In the genomic region with DNA sequence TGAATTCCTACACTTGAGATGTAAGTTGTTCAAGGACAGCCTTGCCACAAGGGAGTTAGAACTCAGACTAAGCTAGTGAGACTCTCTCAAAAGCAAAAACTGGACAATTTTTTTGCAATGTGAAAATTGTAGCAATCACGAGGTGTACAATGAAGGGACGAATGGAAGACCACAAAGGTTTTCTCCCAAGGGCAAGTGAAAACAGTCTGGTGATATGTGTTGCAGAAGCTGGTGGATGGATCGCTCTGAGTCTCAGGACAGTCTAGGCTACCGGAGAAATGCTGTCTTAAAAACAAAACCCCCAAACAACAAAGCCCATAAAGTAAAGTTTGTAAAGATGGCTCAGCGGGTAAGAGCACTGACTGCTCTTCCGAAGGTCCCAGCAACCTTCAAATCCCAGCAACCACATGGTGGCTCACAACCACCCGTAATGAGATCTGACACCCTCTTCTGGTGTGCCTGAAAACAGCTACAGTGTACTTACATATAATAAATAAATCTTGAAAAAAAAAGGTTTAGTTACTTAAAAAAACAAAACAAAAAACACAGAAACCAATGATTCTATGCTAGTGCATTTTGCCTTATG, we compare ENCODE assay signal across 10 mouse cellular contexts. TPM values are rescaled to one million over a fixed set of nuclear protein-coding genes. Genes with fewer than 3 reads are reported as not detected.
DNase-seq lines count a peak whose midpoint lies in the region; ATAC-seq and TF ChIP-seq lines count a peak whose summit lies in the region.
"Had no signal": no experiment of that assay in that cellular context is flagged by ENCODE, and none has a peak within 500 bp of the region (broad histone marks: within the 10 kb centered on the region; RNA-seq: fewer than 3 reads in every experiment).

No protein-coding gene starts in this region.

- H3K4me3 ChIP-seq in heart, embryonic 15.5 days, result peak overlapping the region; percentile 96
- H3K4me3 ChIP-seq in embryonic facial prominence, embryonic 10.5 days, result peak overlapping the region; percentile 96
- peak overlapping the region; percentile 96 for H3K4me3 ChIP-seq in intestine, embryonic 14.5 days (ENCODE audit: low read depth, low read length)
- no peak overlapping the region for H3K4me3 ChIP-seq in midbrain, postnatal 0 days (ENCODE audit: low read depth, low read length)

- H3K27me3 ChIP-seq in heart, embryonic 15.5 days, result no peaks in the 10 kb centered on the region
- H3K27me3 ChIP-seq in embryonic facial prominence, embryonic 10.5 days (replicated peaks; ENCODE audit: low read depth, poor library complexity, severe bottlenecking), result no peaks in the 10 kb centered on the region
- H3K27me3 ChIP-seq in intestine, embryonic 14.5 days (replicated peaks; ENCODE audit: control insufficient read depth, insufficient read depth, low read length), result no peaks in the 10 kb centered on the region
- no peaks in the 10 kb centered on the region for H3K27me3 ChIP-seq in midbrain, postnatal 0 days (ENCODE audit: insufficient read depth, low read length)
- H3K27me3 ChIP-seq: Patski had no signal

- 50% methylated on average over 7 of the region's 7 CpGs for WGBS in heart, embryonic 15.5 days
- WGBS in embryonic facial prominence, embryonic 10.5 days, result 54% methylated on average over 7 of the region's 7 CpGs
- 60% methylated on average over 7 of the region's 7 CpGs for WGBS in intestine, embryonic 14.5 days
- WGBS in midbrain, postnatal 0 days, result 59% methylated on average over 7 of the region's 7 CpGs

- H3K27ac ChIP-seq in heart, embryonic 15.5 days, result no peak overlapping the region
- H3K27ac ChIP-seq in embryonic facial prominence, embryonic 10.5 days (replicated peaks), result no peak overlapping the region
- no peak overlapping the region for H3K27ac ChIP-seq in intestine, embryonic 14.5 days (ENCODE audit: low read depth)
- no peak overlapping the region for H3K27ac ChIP-seq in midbrain, postnatal 0 days (ENCODE audit: low read depth, low read length)

- TF ChIP-seq CTCF in midbrain, postnatal 0 days (IDR thresholded peaks at IDR 0.05), result no peak

- no peaks in the 10 kb centered on the region for H3K9me3 ChIP-seq in heart, embryonic 15.5 days (replicated peaks)
- no peaks in the 10 kb centered on the region for H3K9me3 ChIP-seq in embryonic facial prominence, embryonic 10.5 days
- H3K9me3 ChIP-seq in intestine, embryonic 14.5 days (ENCODE audit: control insufficient read depth, low read length), result peaks cover 3% of the 10 kb centered on the region; the same call in 1 of the 2 replicates
- no peaks in the 10 kb centered on the region for H3K9me3 ChIP-seq in midbrain, postnatal 0 days (ENCODE audit: low read length)

- peaks cover 50% of the 10 kb centered on the region for H3K36me3 ChIP-seq in heart, embryonic 15.5 days
- peaks cover 68% of the 10 kb centered on the region for H3K36me3 ChIP-seq in embryonic facial prominence, embryonic 10.5 days (replicated peaks)
- peaks cover 59% of the 10 kb centered on the region for H3K36me3 ChIP-seq in intestine, embryonic 14.5 days (ENCODE audit: control insufficient read depth, insufficient read depth, low read length)
- peaks cover 25% of the 10 kb centered on the region for H3K36me3 ChIP-seq in midbrain, postnatal 0 days (ENCODE audit: insufficient read depth, low read length)

- H3K4me2 ChIP-seq in heart, embryonic 15.5 days, result peak overlapping the region; percentile 82
- peak overlapping the region; percentile 88 for H3K4me2 ChIP-seq in intestine, embryonic 14.5 days (ENCODE audit: low read length)
- peak overlapping the region; percentile 79 for H3K4me2 ChIP-seq in midbrain, postnatal 0 days (ENCODE audit: low read depth, low read length, poor library complexity, severe bottlenecking)

- peaks cover 27% of the 10 kb centered on the region for H3K4me1 ChIP-seq in heart, embryonic 15.5 days (replicated peaks)
- peaks cover 38% of the 10 kb centered on the region for H3K4me1 ChIP-seq in embryonic facial prominence, embryonic 10.5 days
- peaks cover 15% of the 10 kb centered on the region for H3K4me1 ChIP-seq in intestine, embryonic 14.5 days (replicated peaks; ENCODE audit: control insufficient read depth, insufficient read depth, low read length)
- peaks cover 4% of the 10 kb centered on the region for H3K4me1 ChIP-seq in midbrain, postnatal 0 days (ENCODE audit: insufficient read depth, low read length)

- ATAC-seq in heart, embryonic 15.5 days (replicated peaks; ENCODE audit: insufficient number of reproducible peaks, insufficient read depth, low FRiP score, low read depth), result no peak
- no peak for ATAC-seq in intestine, embryonic 14.5 days (replicated peaks; ENCODE audit: low FRiP score, low TSS enrichment, low read depth)
- ATAC-seq in midbrain, postnatal 0 days (ENCODE audit: low FRiP score), result no peak
- ATAC-seq: Patski had no signal

- H3K9ac ChIP-seq in heart, embryonic 15.5 days, result 0 out of 2 replicates have a peak overlapping the region, but pooled peaks have one; percentile 9
- peak overlapping the region; percentile 94; the same call in 1 of the 2 replicates for H3K9ac ChIP-seq in intestine, embryonic 14.5 days (ENCODE audit: low read length)
- no peak overlapping the region for H3K9ac ChIP-seq in midbrain, postnatal 0 days (replicated peaks; ENCODE audit: low read length, poor library complexity, severe bottlenecking)

- no peak for DNase-seq in heart, adult 8-10 months (ENCODE audit: low spot score)
- no peak for DNase-seq in embryonic facial prominence, embryonic 10.5 days (ENCODE audit: low spot score)
- DNase-seq in intestine, embryonic 14.5 days (ENCODE audit: low spot score), result no peak
- DNase-seq in midbrain, postnatal 0 days (ENCODE audit: low spot score), result no peak
- DNase-seq in testis, postnatal 14 days (ENCODE audit: low spot score), result no peak
- DNase-seq in T-cell, adult 2 months (ENCODE audit: low spot score), result no peak
- DNase-seq in embryo, embryonic 10.5 days (ENCODE audit: low spot score), result no peak
- DNase-seq: thymus, postnatal 36 days had no signal

RNA-seq across cellular contexts. Expression of gene Hspe1, which starts 2.1 kb away (rescaled TPM):
- 254 and 359 TPM in 2 replicates for polyA plus RNA-seq in heart, embryonic 15.5 days (2015; fragmentation: Nextera tagmentation; extraction: Ambion mirVana)
- 100 to 1,000 TPM; 149 to 184 (median 172) TPM for total RNA-seq in heart, adult 8-10 months (2022)
- polyA plus RNA-seq in embryonic facial prominence, embryonic 10.5 days (2016; fragmentation: Nextera tagmentation; extraction: Ambion mirVana), result 672 and 707 TPM in 2 replicates
- 605 and 740 TPM in 2 replicates for polyA plus RNA-seq in intestine, embryonic 14.5 days (2014; fragmentation: Nextera tagmentation; extraction: Ambion mirVana)
- 85.5 and 103 TPM in 2 replicates for total RNA-seq in midbrain, postnatal 0 days (2014; rRNA removed)
- 249 and 263 TPM in 2 replicates for polyA plus RNA-seq in midbrain, postnatal 0 days (2015; fragmentation: Nextera tagmentation; extraction: Ambion mirVana)

RNA-seq across cellular contexts. Expression of gene Hspd1, which starts 2.2 kb away (rescaled TPM):
- polyA plus RNA-seq in heart, embryonic 15.5 days (2015; fragmentation: Nextera tagmentation; extraction: Ambion mirVana), result 417 and 450 TPM in 2 replicates
- 100 to 1,000 TPM; 360 to 382 (median 373) TPM for total RNA-seq in heart, adult 8-10 months (2022)
- polyA plus RNA-seq in embryonic facial prominence, embryonic 10.5 days (2016; fragmentation: Nextera tagmentation; extraction: Ambion mirVana), result 604 and 644 TPM in 2 replicates
- 487 and 509 TPM in 2 replicates for polyA plus RNA-seq in intestine, embryonic 14.5 days (2014; fragmentation: Nextera tagmentation; extraction: Ambion mirVana)
- total RNA-seq in midbrain, postnatal 0 days (2014; rRNA removed), result 92.5 and 105 TPM in 2 replicates
- 211 and 217 TPM in 2 replicates for polyA plus RNA-seq in midbrain, postnatal 0 days (2015; fragmentation: Nextera tagmentation; extraction: Ambion mirVana)

RNA-seq across cellular contexts. Expression of gene Coq10b, which starts 33.3 kb away (rescaled TPM):
- polyA plus RNA-seq in heart, embryonic 15.5 days (2015; fragmentation: Nextera tagmentation; extraction: Ambion mirVana), result 17.4 and 18.7 TPM in 2 replicates
- 10 to 100 TPM; 46.6 to 58.8 (median 51.8) TPM for total RNA-seq in heart, adult 8-10 months (2022)
- 21.7 and 22.0 TPM in 2 replicates for polyA plus RNA-seq in embryonic facial prominence, embryonic 10.5 days (2016; fragmentation: Nextera tagmentation; extraction: Ambion mirVana)
- polyA plus RNA-seq in intestine, embryonic 14.5 days (2014; fragmentation: Nextera tagmentation; extraction: Ambion mirVana), result 16.2 and 19.8 TPM in 2 replicates
- 19.7 and 25.3 TPM in 2 replicates for total RNA-seq in midbrain, postnatal 0 days (2014; rRNA removed)
- 25.9 and 26.5 TPM in 2 replicates for polyA plus RNA-seq in midbrain, postnatal 0 days (2015; fragmentation: Nextera tagmentation; extraction: Ambion mirVana)

RNA-seq across cellular contexts. Expression of gene Mob4, which starts 45.2 kb away (rescaled TPM):
- 105 and 109 TPM in 2 replicates for polyA plus RNA-seq in heart, embryonic 15.5 days (2015; fragmentation: Nextera tagmentation; extraction: Ambion mirVana)
- 10 to 100 TPM; 28.0 to 33.3 (median 28.8) TPM for total RNA-seq in heart, adult 8-10 months (2022)
- polyA plus RNA-seq in embryonic facial prominence, embryonic 10.5 days (2016; fragmentation: Nextera tagmentation; extraction: Ambion mirVana), result 129 and 137 TPM in 2 replicates
- 145 and 146 TPM in 2 replicates for polyA plus RNA-seq in intestine, embryonic 14.5 days (2014; fragmentation: Nextera tagmentation; extraction: Ambion mirVana)
- 80.9 and 83.8 TPM in 2 replicates for total RNA-seq in midbrain, postnatal 0 days (2014; rRNA removed)
- polyA plus RNA-seq in midbrain, postnatal 0 days (2015; fragmentation: Nextera tagmentation; extraction: Ambion mirVana), result 126 and 143 TPM in 2 replicates

RNA-seq across cellular contexts. Expression of gene Sf3b1, which starts 58.6 kb away (rescaled TPM):
- polyA plus RNA-seq in heart, embryonic 15.5 days (2015; fragmentation: Nextera tagmentation; extraction: Ambion mirVana), result 189 and 205 TPM in 2 replicates
- 10 to 100 TPM; 64.1 to 82.3 (median 73.5) TPM for total RNA-seq in heart, adult 8-10 months (2022)
- polyA plus RNA-seq in embryonic facial prominence, embryonic 10.5 days (2016; fragmentation: Nextera tagmentation; extraction: Ambion mirVana), result 281 and 287 TPM in 2 replicates
- polyA plus RNA-seq in intestine, embryonic 14.5 days (2014; fragmentation: Nextera tagmentation; extraction: Ambion mirVana), result 293 and 313 TPM in 2 replicates
- 171 and 262 TPM in 2 replicates for total RNA-seq in midbrain, postnatal 0 days (2014; rRNA removed)
- 250 and 282 TPM in 2 replicates for polyA plus RNA-seq in midbrain, postnatal 0 days (2015; fragmentation: Nextera tagmentation; extraction: Ambion mirVana)
